Mouse (Mus musculus): ENCODE results near the gene Bhmt2. TPM values are rescaled to one million over a fixed set of nuclear protein-coding genes. Genes with fewer than 3 reads are reported as not detected.

Gene Bhmt2
- polyA plus RNA-seq, 1 experiment, result not detected

GRCm38 (mm10) chr13:93712362-93712761, 38.3 kb upstream of the Bhmt2 start:
- TF ChIP-seq CEBPB (IDR thresholded peaks at IDR 0.05; ENCODE audit: low read depth) (no peak), USF1 (IDR thresholded peaks at IDR 0.05; ENCODE audit: low read depth) (no peak), CTCF (IDR thresholded peaks at IDR 0.05; ENCODE audit: control insufficient read depth, insufficient read depth, insufficient read length) (no peak), MAX (IDR thresholded peaks at IDR 0.05) (no peak), FOSL1 (IDR thresholded peaks at IDR 0.05; ENCODE audit: insufficient read depth, low read length, poor library complexity, severe bottlenecking) (no peak), MYOG (IDR thresholded peaks at IDR 0.05; ENCODE audit: control insufficient read depth, extremely low read depth, insufficient read length) (no peak), MYOD1 (IDR thresholded peaks at IDR 0.05; ENCODE audit: control insufficient read depth, insufficient read length, low read depth) (no peak)
- Histone ChIP-seq H3K4me3 (ENCODE audit: insufficient read depth, poor library complexity, severe bottlenecking) (no peak overlapping the region), H3K79me2 (ENCODE audit: control insufficient read depth, insufficient read depth) (no peaks in the 10 kb centered on the region), H3K79me3 (ENCODE audit: low read depth) (no peaks in the 10 kb centered on the region), H3K27me3 (ENCODE audit: control insufficient read depth, insufficient read depth, insufficient read length) (peaks cover 13% of the 10 kb centered on the region), H3K36me3 (ENCODE audit: control insufficient read depth, insufficient read depth) (no peaks in the 10 kb centered on the region), H3ac (ENCODE audit: control insufficient read depth, insufficient read length, low read depth) (no peak overlapping the region)

- Histone ChIP-seq H3ac (ENCODE audit: control insufficient read depth, insufficient read length, low read depth) (no peak overlapping the region), H3K36me3 (ENCODE audit: control insufficient read depth, insufficient read depth) (no peaks in the 10 kb centered on the region), H3K27me3 (ENCODE audit: control insufficient read depth, insufficient read depth, insufficient read length) (peaks cover 11% of the 10 kb centered on the region), H3K79me3 (ENCODE audit: low read depth) (no peaks in the 10 kb centered on the region), H3K79me2 (ENCODE audit: control insufficient read depth, insufficient read depth) (no peaks in the 10 kb centered on the region), H3K4me3 (ENCODE audit: insufficient read depth, poor library complexity, severe bottlenecking) (no peak overlapping the region)
- TF ChIP-seq CEBPB (IDR thresholded peaks at IDR 0.05; ENCODE audit: low read depth) (no peak), CTCF (IDR thresholded peaks at IDR 0.05; ENCODE audit: control insufficient read depth, insufficient read depth, insufficient read length) (no peak), FOSL1 (IDR thresholded peaks at IDR 0.05; ENCODE audit: insufficient read depth, low read length, poor library complexity, severe bottlenecking) (no peak), MYOD1 (IDR thresholded peaks at IDR 0.05; ENCODE audit: control insufficient read depth, insufficient read length, low read depth) (no peak), MYOG (IDR thresholded peaks at IDR 0.05; ENCODE audit: control insufficient read depth, extremely low read depth, insufficient read length) (no peak), MAX (IDR thresholded peaks at IDR 0.05) (no peak), USF1 (IDR thresholded peaks at IDR 0.05; ENCODE audit: low read depth) (no peak)
These were observed 37.1 kb upstream of the Bhmt2 start for GRCm38 (mm10) chr13:93711226-93711625.

- no peaks in the 10 kb centered on the region for H3K79me3 ChIP-seq (ENCODE audit: low read depth)
These were observed 36.2 kb upstream of the Bhmt2 start for GRCm38 (mm10) chr13:93710325-93710724.

GRCm38 (mm10) chr13:93707271-93707670, 33.2 kb upstream of the Bhmt2 start:
- TF ChIP-seq CEBPB (IDR thresholded peaks at IDR 0.05; ENCODE audit: low read depth) (no peak), FOSL1 (IDR thresholded peaks at IDR 0.05; ENCODE audit: insufficient read depth, low read length, poor library complexity, severe bottlenecking) (no peak), CTCF (IDR thresholded peaks at IDR 0.05; ENCODE audit: control insufficient read depth, insufficient read depth, insufficient read length) (no peak), USF1 (IDR thresholded peaks at IDR 0.05; ENCODE audit: low read depth) (no peak), MAX (IDR thresholded peaks at IDR 0.05) (no peak), MYOG (IDR thresholded peaks at IDR 0.05; ENCODE audit: control insufficient read depth, extremely low read depth, insufficient read length) (no peak), MYOD1 (IDR thresholded peaks at IDR 0.05; ENCODE audit: control insufficient read depth, insufficient read length, low read depth) (no peak)
- H3K4me3 ChIP-seq (ENCODE audit: insufficient read depth, poor library complexity, severe bottlenecking), result no peak overlapping the region
- no peak overlapping the region for H3ac ChIP-seq (ENCODE audit: control insufficient read depth, insufficient read length, low read depth)
- H3K27me3 ChIP-seq (ENCODE audit: control insufficient read depth, insufficient read depth, insufficient read length), result peaks cover 15% of the 10 kb centered on the region
- H3K79me2 ChIP-seq (ENCODE audit: control insufficient read depth, insufficient read depth), result no peaks in the 10 kb centered on the region
- H3K79me3 ChIP-seq (ENCODE audit: low read depth), result no peaks in the 10 kb centered on the region
- no peaks in the 10 kb centered on the region for H3K36me3 ChIP-seq (ENCODE audit: control insufficient read depth, insufficient read depth)

More at GRCm38 (mm10) chr13:93710325-93710724, 36.2 kb upstream of the Bhmt2 start:
- Histone ChIP-seq H3K4me3 (ENCODE audit: insufficient read depth, poor library complexity, severe bottlenecking) (no peak overlapping the region), H3ac (ENCODE audit: control insufficient read depth, insufficient read length, low read depth) (no peak overlapping the region), H3K79me2 (ENCODE audit: control insufficient read depth, insufficient read depth) (no peaks in the 10 kb centered on the region), H3K36me3 (ENCODE audit: control insufficient read depth, insufficient read depth) (no peaks in the 10 kb centered on the region), H3K27me3 (ENCODE audit: control insufficient read depth, insufficient read depth, insufficient read length) (peaks cover 10% of the 10 kb centered on the region)
- TF ChIP-seq CEBPB (IDR thresholded peaks at IDR 0.05; ENCODE audit: low read depth) (no peak), MYOD1 (IDR thresholded peaks at IDR 0.05; ENCODE audit: control insufficient read depth, insufficient read length, low read depth) (no peak), FOSL1 (IDR thresholded peaks at IDR 0.05; ENCODE audit: insufficient read depth, low read length, poor library complexity, severe bottlenecking) (no peak), USF1 (IDR thresholded peaks at IDR 0.05; ENCODE audit: low read depth) (no peak), MAX (IDR thresholded peaks at IDR 0.05) (no peak), MYOG (IDR thresholded peaks at IDR 0.05; ENCODE audit: control insufficient read depth, extremely low read depth, insufficient read length) (no peak), CTCF (IDR thresholded peaks at IDR 0.05; ENCODE audit: control insufficient read depth, insufficient read depth, insufficient read length) (no peak)

GRCm38 (mm10) chr13:93705697-93706096, 31.6 kb upstream of the Bhmt2 start:
- no peaks in the 10 kb centered on the region for H3K79me3 ChIP-seq (ENCODE audit: low read depth)
- H3ac ChIP-seq (ENCODE audit: control insufficient read depth, insufficient read length, low read depth), result no peak overlapping the region
- H3K36me3 ChIP-seq (ENCODE audit: control insufficient read depth, insufficient read depth), result no peaks in the 10 kb centered on the region
- no peak for TF ChIP-seq MAX (IDR thresholded peaks at IDR 0.05)
- peaks cover 14% of the 10 kb centered on the region for H3K27me3 ChIP-seq (ENCODE audit: control insufficient read depth, insufficient read depth, insufficient read length)
- H3K79me2 ChIP-seq (ENCODE audit: control insufficient read depth, insufficient read depth), result no peaks in the 10 kb centered on the region
- no peak overlapping the region for H3K4me3 ChIP-seq (ENCODE audit: insufficient read depth, poor library complexity, severe bottlenecking)

- no peaks in the 10 kb centered on the region for H3K79me2 ChIP-seq (ENCODE audit: control insufficient read depth, insufficient read depth)
- peaks cover 5% of the 10 kb centered on the region for H3K27me3 ChIP-seq (ENCODE audit: control insufficient read depth, insufficient read depth, insufficient read length)
- H3K4me3 ChIP-seq (ENCODE audit: insufficient read depth, poor library complexity, severe bottlenecking), result no peak overlapping the region
- no peak for TF ChIP-seq MYOD1 (IDR thresholded peaks at IDR 0.05; ENCODE audit: control insufficient read depth, insufficient read length, low read depth)
- TF ChIP-seq MYOG (IDR thresholded peaks at IDR 0.05; ENCODE audit: control insufficient read depth, extremely low read depth, insufficient read length), result no peak
- TF ChIP-seq CTCF (IDR thresholded peaks at IDR 0.05; ENCODE audit: control insufficient read depth, insufficient read depth, insufficient read length), result no peak
- no peak for TF ChIP-seq CEBPB (IDR thresholded peaks at IDR 0.05; ENCODE audit: low read depth)
- TF ChIP-seq USF1 (IDR thresholded peaks at IDR 0.05; ENCODE audit: low read depth), result no peak
- no peaks in the 10 kb centered on the region for H3K36me3 ChIP-seq (ENCODE audit: control insufficient read depth, insufficient read depth)
- no peak overlapping the region for H3ac ChIP-seq (ENCODE audit: control insufficient read depth, insufficient read length, low read depth)
- H3K79me3 ChIP-seq (ENCODE audit: low read depth), result no peaks in the 10 kb centered on the region
These were observed 24.8 kb upstream of the Bhmt2 start for GRCm38 (mm10) chr13:93698866-93699265.
